Mouse (Mus musculus) megakaryocyte, embryonic 14.5 days (primary cell): Measurements from ENCODE around the gene Prrxl1.

ENCODE experiments used
- FLI1 ChIP-seq: IDR thresholded peaks from 2 replicates; pipeline ENCODE4 v1.6.1; 2012; ENCODE audit warnings: low read length, inconsistent platforms, mixed read lengths
- GATA1 ChIP-seq: IDR thresholded peaks from 3 replicates; pipeline ENCODE4 v1.6.1; 2012; ENCODE audit warnings: mixed read lengths, low read length, inconsistent platforms, borderline replicate concordance

- no peak for TF ChIP-seq GATA1
- no peak for TF ChIP-seq FLI1
Observed at GRCm38 (mm10) chr14:32554860-32555526, 44.2 kb upstream of the Prrxl1 start.
